Mouse (Mus musculus) right cerebral cortex, adult 2 months (tissue): ENCODE results near the gene Cdk15.

ENCODE experiments used
- DNase-seq, 2 experiments: peaks; one replicate each; pipeline ENCODE4 v3.0.0; 2021 to 2022; ENCODE audit warnings: low spot score in 2 of 2

Gene Cdk15

GRCm38 (mm10) chr1:59326854-59327395, 70.2 kb downstream of the Cdk15 start:
- DNase-seq = no peak

GRCm38 (mm10) chr1:59332737-59333385, 76.2 kb downstream of the Cdk15 start:
- no peak for DNase-seq

GRCm38 (mm10) chr1:59333386-59333759, 76.7 kb downstream of the Cdk15 start:
- DNase-seq = no peak

GRCm38 (mm10) chr1:59333860-59334561, 77.3 kb downstream of the Cdk15 start:
- DNase-seq = no peak

GRCm38 (mm10) chr1:59334562-59334890, 77.8 kb downstream of the Cdk15 start:
- no peak for DNase-seq

- no peak for DNase-seq
These were observed 79.5 kb downstream of the Cdk15 start for GRCm38 (mm10) chr1:59336256-59336655.

GRCm38 (mm10) chr1:59340814-59341588, 84.3 kb downstream of the Cdk15 start:
- no peak for DNase-seq

GRCm38 (mm10) chr1:59341697-59342096, 85.0 kb downstream of the Cdk15 start:
- DNase-seq = no peak

GRCm38 (mm10) chr1:59342146-59342545, 85.4 kb downstream of the Cdk15 start:
- DNase-seq = no peak

GRCm38 (mm10) chr1:59352706-59353105, 96.0 kb downstream of the Cdk15 start:
- no peak for DNase-seq

- no peak for DNase-seq
These were observed 98.7 kb downstream of the Cdk15 start for GRCm38 (mm10) chr1:59355440-59355839.

- no peak for DNase-seq
These were observed 102.4 kb downstream of the Cdk15 start for GRCm38 (mm10) chr1:59359136-59359535.

- DNase-seq = no peak
These were observed 104.1 kb downstream of the Cdk15 start for GRCm38 (mm10) chr1:59360834-59361233.

GRCm38 (mm10) chr1:59361460-59361859, 104.8 kb downstream of the Cdk15 start:
- DNase-seq = no peak

GRCm38 (mm10) chr1:59361966-59362365, 105.3 kb downstream of the Cdk15 start:
- DNase-seq = no peak

- no peak for DNase-seq
These were observed 107.8 kb downstream of the Cdk15 start for GRCm38 (mm10) chr1:59364463-59365040.

- DNase-seq = no peak
These were observed 111.4 kb downstream of the Cdk15 start for GRCm38 (mm10) chr1:59367928-59368648.

GRCm38 (mm10) chr1:59368649-59369319, 112.1 kb downstream of the Cdk15 start:
- DNase-seq = no peak

GRCm38 (mm10) chr1:59369320-59369685, 112.6 kb downstream of the Cdk15 start:
- DNase-seq = no peak

- no peak for DNase-seq
These were observed 113.7 kb downstream of the Cdk15 start for GRCm38 (mm10) chr1:59370355-59370950.
